Mouse (Mus musculus) stomach, postnatal 0 days (tissue): Measurements from ENCODE around the gene C8a.

Experiments used
- CTCF ChIP-seq: IDR thresholded peaks from 2 replicates; pipeline ENCODE4 v1.5.1; 2016; ENCODE audit warnings: antibody characterized with exemption, low read depth, mild to moderate bottlenecking, moderate library complexity
- EP300 ChIP-seq: optimal IDR thresholded peaks from 2 replicates; pipeline ENCODE3; 2016; ENCODE audit warnings: antibody characterized with exemption

GRCm38 (mm10) chr4:104891708-104892107 lies 15.5 kb upstream of the C8a start:
- TF ChIP-seq CTCF (no peak), EP300 (no peak)
